Mouse (Mus musculus) urinary bladder, adult 18-20 months (tissue): Measurements from ENCODE around the gene Me3.

Experiments
- DNase-seq, 2 experiments: peaks; one replicate each; pipeline ENCODE4 v3.0.0; 2022; ENCODE audit warnings: low spot score in 2 of 2, mixed read lengths in 2 of 2

Gene Me3

DNA sequence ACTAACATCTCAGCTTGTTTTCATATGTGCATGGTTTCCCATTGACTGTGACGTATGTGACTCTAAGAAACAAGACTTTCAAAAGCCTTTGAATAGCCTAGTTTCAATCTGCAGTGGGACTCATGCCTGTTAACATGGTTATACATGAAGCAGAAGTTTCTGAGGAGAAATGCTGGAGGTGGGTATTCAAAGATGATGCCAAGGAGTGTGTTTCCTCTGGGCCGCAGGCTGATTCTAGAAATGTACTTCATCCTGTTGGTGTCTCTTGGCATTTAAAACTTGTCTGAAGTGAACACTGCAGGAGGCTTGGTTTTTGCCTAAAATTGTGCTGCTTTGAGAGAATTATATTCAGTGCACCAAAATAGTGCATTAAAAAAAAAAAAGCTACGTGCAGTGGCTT lies 34.2 kb downstream of the Me3 start:
- no peak for DNase-seq

DNA sequence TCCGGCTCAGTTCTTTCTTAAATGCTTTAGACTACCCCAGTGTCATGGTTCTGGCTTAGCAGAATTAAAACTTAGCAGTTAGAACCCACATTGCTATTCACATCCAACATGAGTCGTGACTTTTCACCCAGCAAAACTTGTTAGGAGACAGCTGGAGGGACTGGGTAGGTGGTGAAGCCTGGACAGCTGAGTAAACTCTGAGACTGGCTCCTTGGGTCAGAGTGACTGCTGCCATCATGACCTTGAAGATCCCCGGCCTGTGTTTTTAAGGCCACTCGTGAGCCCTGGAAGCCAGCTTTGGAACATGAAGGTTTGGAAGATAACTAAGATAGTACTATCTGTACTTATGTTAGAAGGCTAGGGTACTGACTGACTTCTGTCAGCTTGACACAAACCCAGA lies 35.4 kb downstream of the Me3 start:
- DNase-seq: no peak

- no peak for DNase-seq
Observed at GRCm38 (mm10) chr7:89669461-89669860, 37.3 kb downstream of the Me3 start.

DNA sequence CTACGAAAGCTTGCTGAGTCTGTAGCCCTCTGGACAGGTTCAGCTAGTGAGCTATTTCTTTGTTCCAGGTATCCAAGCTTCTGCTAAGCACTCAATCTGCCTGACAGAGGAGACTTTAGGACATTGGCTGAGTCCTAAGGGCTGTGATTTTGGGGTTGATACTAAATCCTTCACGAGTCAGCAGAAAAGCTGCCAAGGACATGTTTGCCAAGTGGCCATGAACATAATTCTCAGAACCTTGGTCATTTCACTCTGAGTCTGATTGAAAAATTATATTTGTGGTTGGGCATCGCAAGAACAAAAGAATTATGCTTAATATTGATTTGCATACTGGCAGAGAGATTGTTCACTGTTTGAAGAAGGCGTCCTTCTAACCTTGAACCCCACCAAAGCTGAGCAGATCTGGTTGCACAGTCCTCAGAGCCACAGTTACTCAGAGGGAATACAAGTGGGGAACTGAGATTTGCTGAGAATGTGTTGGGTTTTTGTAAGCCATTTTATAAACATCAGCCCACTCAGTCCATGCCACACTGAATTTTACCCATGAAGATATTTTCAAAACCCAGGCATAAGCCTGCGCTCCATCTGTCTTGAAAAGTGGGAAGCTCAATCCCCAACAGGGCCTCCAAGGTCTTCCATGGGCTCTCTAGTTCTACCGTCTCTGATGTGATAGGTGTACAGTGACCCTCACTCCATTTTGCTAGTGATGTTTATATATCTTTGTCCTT lies 39.1 kb downstream of the Me3 start:
- no peak for DNase-seq

- DNase-seq: no peak
Observed at GRCm38 (mm10) chr7:89676176-89676575, 44.0 kb downstream of the Me3 start.

- DNase-seq: no peak
Observed at GRCm38 (mm10) chr7:89677850-89678249, 45.7 kb downstream of the Me3 start.

- DNase-seq: no peak
Observed at GRCm38 (mm10) chr7:89678719-89679118, 46.5 kb downstream of the Me3 start.

GRCm38 (mm10) chr7:89679139-89679538 lies 46.9 kb downstream of the Me3 start:
- no peak for DNase-seq

DNA sequence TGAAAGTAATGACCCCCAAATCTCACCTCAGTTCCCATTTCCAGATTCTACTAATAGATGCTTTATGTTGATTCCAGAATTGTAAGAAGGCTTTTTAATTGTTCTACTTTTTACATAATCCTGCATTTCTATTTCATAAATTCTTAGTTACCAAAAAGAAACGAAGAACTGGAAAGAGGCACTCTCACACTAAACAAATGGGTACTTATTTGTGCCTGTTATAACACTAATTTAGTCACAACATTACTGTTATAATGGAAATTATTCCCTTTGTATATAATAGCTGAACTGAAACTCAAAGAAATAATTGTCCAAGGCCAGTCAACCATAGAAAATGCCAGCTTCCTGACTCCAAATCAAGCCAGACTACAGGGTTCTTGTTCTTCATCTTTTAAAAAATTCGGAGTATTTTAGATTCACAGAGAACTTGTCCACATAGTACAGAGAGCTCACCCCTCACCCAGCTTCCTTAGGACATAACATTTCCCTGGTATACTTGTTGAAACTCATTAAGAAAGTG lies 47.5 kb downstream of the Me3 start:
- DNase-seq: no peak

DNA sequence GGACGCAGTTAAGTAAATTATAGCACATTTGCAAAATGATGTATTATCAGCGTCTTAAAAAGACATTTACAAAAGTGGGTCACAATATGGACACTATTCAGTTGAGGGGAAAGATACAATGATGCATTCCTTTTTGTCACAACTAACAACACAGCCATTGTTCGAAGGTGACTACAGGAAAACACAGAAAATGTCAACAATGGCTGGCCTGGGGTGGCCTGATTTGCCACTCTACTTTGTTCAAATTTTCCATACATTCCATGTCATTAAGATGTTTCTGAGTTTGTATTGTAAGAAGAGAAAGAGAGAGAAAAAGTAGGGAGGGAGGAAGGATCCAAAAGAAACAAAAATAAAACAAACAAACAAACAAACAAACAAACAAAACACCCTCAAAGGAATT lies 48.7 kb downstream of the Me3 start:
- DNase-seq: no peak

GRCm38 (mm10) chr7:89681666-89682470 lies 49.7 kb downstream of the Me3 start:
- no peak for DNase-seq

- DNase-seq: no peak
Observed at GRCm38 (mm10) chr7:89698186-89698585, 66.0 kb downstream of the Me3 start.

- no peak for DNase-seq
Observed at GRCm38 (mm10) chr7:89699668-89700350, 67.6 kb downstream of the Me3 start.

DNA sequence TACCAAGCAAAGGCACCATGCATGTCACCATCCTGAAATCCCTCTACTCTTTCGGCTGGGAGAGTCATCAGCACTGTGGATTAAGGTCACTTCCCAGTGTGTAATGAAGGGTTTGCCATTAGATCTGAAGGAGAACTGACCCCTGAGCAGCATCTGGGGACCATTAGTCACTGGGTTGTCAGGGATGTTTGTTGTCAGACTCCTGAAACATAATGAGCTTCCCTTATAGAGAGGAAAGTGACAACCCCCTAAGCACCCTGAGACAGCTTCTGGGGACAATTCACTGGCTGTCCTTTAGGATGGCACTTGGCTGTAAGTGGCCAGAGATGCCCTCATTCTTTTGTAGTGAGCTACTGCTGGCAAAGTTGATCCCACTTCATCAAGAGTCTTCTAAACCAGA lies 68.3 kb downstream of the Me3 start:
- DNase-seq: no peak

DNA sequence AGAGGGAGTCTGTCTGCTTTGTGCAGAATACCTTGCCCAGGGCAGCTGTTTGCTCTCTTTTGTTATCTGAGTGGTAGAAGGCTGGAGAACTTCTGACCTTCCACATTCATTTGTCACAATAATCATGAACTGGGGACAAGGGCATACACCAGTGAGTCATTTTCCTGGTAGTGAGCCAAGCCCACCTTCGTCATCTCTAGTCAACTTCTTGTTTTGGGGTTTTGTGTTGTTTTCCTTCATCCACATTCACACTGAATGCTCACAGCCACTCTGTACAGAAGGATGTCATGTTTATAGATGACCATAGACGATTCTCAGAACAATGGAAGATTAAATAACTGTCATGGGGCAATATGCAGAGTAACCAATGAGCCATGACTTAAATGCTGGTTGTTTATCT lies 78.6 kb downstream of the Me3 start:
- no peak for DNase-seq

DNA sequence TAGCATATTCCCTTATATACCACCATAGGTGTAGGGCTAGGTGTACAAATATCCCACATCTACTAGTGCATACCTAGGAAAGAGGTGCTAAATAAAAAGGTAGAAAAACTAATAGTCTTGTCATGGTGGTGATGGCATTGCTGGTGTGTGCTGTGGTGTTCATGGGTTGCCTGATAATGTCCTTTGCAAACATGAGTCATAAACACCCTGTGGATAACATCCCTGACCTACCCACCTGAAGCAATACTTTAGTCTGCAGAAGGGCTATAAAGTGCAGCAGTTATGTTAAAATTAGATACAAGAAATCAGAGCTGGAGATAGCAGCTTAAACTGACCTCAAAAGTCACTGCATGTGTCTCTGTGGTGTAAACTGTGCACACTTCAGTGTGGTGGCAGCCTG lies 80.9 kb downstream of the Me3 start:
- no peak for DNase-seq

DNA sequence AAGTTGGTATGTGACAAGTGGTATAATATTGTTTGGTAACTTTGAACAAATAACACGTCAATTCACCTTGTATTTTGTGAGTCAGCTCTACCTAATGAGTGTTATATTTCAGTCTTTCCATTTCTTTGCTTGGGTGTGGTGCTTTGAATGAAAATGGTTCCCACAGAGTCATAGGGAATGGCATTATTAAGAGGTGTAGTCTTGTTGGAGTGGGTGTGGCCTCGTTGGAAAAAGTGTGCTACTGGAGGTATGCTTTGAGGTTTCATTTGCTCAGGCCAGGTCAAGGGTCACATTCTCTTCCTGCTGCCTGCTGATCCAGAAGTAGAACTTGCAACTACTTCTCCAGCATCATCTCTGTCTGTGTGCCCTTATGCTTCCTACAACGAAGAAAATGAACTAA lies 84.0 kb downstream of the Me3 start:
- DNase-seq: no peak

DNA sequence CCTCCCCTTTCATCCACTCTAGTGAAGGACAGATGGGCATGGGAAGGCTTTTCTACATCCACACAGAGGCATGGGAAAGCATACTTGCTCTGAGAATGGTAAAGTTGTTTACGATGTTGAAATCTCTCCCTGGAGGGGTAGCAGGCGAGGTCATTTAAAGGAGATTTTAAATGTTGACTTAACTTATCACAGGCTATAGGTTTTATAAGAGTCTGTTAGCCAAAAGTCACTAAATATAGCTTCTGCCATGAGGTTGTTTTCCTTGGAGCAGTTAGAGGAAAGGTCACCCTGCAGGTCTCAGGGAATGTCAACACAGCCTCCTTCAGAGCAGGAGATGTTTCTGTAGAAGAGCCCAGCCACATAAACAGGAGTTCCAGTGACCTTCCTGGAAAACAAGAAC lies 85.3 kb downstream of the Me3 start:
- no peak for DNase-seq

- DNase-seq: no peak
Observed at GRCm38 (mm10) chr7:89718264-89718663, 86.1 kb downstream of the Me3 start.

DNA sequence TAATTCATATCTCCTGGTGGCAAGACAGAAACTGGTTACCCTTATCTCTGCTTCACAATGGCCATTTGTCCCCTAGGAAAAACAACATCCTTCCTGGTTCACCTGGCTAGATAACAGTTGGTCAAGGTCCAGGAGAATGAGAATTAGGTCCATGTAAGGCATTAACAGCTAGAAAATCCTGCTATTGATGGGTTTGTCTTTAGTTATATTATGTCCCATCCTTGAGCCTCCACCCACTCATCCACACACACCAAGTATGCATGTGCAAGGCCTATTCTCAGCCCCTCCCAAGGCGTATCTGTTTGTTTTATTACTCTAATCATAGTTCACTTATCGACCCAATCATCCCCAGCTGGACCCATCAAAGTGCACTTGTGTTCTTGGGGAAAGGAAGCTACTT lies 88.1 kb downstream of the Me3 start:
- DNase-seq: no peak

DNA sequence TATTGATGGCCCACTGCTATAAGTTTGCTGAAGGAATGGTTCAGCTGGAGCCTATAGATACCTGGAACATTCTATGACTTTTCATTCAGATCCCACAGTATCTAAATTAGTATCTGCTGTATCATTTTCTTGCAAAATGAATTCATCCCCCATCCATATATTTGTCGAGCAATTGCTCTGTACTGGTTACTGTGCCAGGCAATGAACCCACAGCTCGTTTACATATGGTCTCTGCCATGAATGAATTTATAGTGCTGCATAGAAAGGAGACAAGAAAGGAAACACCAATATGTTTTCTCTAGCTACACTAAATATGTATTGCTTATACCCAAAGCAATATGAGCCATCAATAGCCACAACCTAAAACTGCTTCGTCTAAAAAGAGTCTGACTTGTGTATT lies 94.5 kb downstream of the Me3 start:
- no peak for DNase-seq

DNA sequence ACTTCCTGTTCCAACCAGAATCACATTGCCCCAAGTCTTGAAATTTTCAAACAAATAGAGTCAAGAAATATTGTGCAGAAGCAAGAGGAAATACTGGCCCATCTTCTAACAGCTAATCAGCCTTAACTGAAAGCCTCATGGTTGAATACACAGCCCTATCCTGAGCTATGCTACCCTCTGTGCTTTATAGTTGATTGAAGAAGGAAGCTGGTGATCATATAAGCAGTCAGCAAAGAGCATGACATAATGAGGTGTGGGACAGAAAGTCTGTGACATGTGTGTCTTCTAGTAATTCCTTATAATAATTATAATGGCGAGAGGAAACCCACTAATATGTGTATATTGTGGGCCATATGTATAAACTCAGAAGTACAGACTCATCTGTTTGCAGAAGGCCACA lies 95.4 kb downstream of the Me3 start:
- DNase-seq: no peak

- DNase-seq: no peak
Observed at GRCm38 (mm10) chr7:89728393-89728792, 96.2 kb downstream of the Me3 start.
